Mouse (Mus musculus) splenic B cell, adult 2 months (primary cell): ENCODE data around the gene Nicn1.

Source experiments
- DNase-seq: peaks from one replicate; pipeline ENCODE4 v3.0.0-alpha.2; 2011; ENCODE audit warnings: low read depth, low spot score
- H3K27me3 ChIP-seq: 2 replicates; pipeline ENCODE4 v1.6.1; 2012; ENCODE audit warnings: mild to moderate bottlenecking, low read length, moderate library complexity, mixed read lengths; ENCODE audit not compliant: control insufficient read depth, poor library complexity, insufficient read depth, severe bottlenecking
- H3K36me3 ChIP-seq: 2 replicates; pipeline ENCODE4 v1.6.1; 2012; ENCODE audit warnings: mild to moderate bottlenecking, low read length, moderate library complexity, mixed read lengths; ENCODE audit not compliant: control insufficient read depth, poor library complexity, insufficient read depth, severe bottlenecking

Nicn1 gene

DNA sequence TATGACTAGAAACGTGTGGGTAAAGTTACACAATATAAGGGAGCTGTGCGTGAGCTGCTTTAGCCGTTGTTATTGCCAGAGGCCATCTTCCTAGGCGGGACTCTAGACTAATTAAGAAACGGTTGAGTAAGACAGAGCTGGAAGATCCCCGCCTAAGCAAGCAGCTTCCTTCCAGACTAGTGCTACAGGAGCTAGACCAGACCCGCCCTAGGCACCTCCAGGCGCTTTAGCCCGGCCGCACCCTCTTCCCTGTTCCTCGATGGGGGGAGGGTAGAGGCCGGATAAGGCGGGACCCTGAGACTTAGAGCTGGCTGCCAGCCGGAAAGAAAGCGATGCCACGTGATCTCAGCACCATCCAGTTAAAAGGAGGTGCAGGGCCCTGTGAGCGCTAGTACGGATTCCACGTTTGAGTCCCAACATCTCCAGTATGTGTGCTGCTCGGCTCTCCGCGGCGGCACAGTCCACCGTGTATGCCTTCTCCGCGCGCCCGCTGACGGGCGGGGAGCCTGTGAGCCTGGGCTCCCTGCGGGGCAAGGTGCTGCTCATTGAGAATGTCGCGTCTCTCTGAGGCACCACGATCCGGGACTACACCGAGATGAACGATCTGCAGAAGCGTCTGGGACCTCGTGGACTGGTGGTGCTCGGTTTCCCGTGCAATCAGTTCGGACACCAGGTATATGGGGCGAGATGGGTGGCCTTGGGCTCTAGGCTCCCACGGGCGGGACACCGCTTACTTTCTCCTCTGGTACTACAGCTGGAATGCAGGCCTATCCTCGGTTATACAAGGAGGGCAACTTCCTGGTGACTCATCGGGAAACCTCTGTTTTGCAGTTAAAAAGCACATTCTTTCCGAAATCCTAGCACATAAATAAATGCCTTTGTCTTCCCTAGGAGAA, 48.9 kb downstream of the Nicn1 start, which contains the start of gene Gpx1:
Gene Gpx1, plus strand, starts transcription at position 18 of the 896 bp plus-strand sequence.
- no peaks in the 10 kb centered on the region for H3K27me3 ChIP-seq
- DNase-seq = peak; percentile 91

DNA sequence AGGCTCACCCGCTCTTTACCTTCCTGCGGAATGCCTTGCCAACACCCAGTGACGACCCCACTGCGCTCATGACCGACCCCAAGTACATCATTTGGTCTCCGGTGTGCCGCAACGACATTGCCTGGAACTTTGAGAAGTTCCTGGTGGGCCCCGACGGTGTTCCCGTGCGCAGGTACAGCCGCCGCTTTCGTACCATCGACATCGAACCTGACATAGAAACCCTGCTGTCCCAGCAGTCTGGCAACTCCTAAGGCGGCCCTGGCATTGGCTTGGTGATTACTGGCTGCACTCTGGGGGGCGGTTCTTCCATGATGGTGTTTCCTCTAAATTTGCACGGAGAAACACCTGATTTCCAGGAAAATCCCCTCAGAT, 49.6 kb downstream of the Nicn1 start:
- H3K36me3 ChIP-seq = peaks cover 2% of the 10 kb centered on the region
- peak; percentile 48 for DNase-seq
- H3K27me3 ChIP-seq = no peaks in the 10 kb centered on the region

More for the DNA sequence above, 48.9 kb downstream of the Nicn1 start, which contains the start of gene Gpx1:
- peaks cover 5% of the 10 kb centered on the region for H3K36me3 ChIP-seq

DNA sequence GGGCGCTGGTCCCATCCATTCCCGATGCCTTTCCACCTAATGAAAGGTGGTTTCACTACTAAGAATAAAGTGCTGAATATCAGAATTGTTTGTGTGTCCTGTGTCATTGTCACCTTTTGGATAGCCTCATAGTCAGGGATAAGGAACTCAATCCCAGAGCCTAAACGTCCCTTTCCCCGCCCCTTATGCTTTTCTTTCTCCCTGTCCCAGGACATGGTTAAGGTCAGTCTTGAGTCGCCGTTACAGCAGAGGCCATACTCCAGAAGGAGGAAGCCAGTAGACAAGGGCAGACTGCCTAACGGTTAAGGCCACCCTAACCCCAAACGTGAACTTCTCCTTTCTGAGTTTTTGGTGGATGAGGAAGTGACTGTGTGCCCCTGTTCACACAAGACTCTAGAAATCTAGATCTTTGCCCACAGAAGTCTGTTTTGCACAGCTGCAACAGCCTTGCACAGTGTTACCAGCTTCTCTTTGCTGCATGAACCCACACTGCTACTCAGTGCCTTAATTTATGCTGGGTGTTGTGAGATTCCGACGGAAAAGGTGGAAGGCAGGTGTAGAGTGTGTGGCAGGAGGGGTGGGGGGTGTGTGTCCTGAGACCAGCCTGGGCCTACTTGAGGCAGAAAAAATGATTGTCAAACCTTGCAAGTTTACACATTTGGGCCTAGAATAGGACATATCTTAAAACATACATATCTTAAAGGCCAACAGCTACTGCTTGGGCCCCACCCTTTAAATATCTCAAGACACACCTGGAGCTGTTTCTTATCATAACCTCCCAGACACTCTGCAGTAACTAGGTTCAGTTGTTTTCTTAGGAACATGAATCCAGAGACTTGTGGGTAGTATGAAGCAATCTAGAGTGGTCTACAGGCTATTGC, 50.3 kb downstream of the Nicn1 start:
- DNase-seq = peak; percentile 85
- H3K27me3 ChIP-seq = no peaks in the 10 kb centered on the region

DNA sequence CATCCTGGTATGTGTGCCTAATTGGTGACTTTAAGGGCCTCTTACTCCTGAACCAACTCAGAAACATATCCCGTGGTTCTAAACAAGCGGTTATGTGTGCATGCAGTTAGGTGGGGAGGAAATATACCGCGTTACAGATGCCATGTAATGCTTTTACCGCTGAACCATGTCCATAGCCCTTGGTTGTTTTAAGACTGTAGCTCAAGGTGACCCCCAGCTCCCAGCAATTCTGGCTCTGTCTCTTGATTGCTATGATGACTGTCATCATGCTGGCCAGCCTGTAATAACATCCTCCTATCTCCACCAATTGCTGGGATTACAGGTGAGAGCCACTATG, 50.9 kb downstream of the Nicn1 start:
- Histone ChIP-seq H3K27me3 (no peaks in the 10 kb centered on the region), H3K36me3 (no peaks in the 10 kb centered on the region; the same call in none of the 2 replicates)
- DNase-seq = no peak

More for the DNA sequence above, 50.3 kb downstream of the Nicn1 start:
- H3K36me3 ChIP-seq = no peaks in the 10 kb centered on the region; the same call in none of the 2 replicates

DNA sequence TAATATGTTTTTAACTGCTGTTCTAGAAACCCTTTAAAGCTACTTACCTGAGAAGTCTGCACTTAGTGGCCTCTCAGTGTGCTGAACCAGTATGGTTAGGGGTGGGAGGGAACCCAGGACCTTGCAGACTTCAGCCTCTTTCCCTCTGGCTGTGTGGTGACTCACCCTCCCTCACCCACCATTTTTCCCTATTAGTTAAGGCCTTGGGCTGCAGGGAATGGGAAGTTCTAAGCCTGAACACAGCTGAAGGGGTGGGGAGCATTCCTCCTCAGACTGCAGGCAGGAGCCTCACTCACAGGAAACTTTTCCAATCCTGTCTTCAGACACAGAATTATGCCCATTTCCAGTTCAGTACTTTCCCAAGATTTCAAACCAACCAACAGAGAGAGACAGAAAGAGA, 51.6 kb downstream of the Nicn1 start:
- Histone ChIP-seq H3K36me3 (no peaks in the 10 kb centered on the region; the same call in none of the 2 replicates), H3K27me3 (no peaks in the 10 kb centered on the region)
- DNase-seq = no peak

DNA sequence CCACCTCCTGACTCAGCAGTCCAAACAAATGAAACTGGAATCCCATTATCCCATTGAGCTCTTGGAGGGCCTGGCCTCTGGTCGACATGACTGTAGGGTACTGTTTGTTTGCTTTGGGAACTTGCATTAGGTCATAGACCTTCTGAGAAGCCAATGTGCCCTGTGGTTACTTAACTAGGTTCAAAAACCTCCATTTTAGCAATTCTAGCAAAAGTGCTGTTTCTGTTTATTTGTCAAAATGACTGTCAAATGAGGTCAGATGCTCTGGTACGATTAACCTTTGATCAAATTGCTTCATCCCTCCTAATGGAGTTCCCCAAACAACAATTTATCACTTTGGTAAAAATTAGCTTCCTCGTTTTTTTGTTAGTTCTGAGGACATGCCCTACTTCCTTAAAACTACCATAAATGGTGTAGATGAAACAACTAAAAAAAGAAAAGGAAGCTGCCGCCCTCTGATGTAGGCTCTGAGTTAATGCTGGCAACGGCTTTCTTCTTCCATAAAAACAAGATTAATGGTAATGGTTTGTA, 52.1 kb downstream of the Nicn1 start:
- no peaks in the 10 kb centered on the region for H3K27me3 ChIP-seq
- H3K36me3 ChIP-seq = no peaks in the 10 kb centered on the region; the same call in none of the 2 replicates
- peak; percentile 68 for DNase-seq

DNA sequence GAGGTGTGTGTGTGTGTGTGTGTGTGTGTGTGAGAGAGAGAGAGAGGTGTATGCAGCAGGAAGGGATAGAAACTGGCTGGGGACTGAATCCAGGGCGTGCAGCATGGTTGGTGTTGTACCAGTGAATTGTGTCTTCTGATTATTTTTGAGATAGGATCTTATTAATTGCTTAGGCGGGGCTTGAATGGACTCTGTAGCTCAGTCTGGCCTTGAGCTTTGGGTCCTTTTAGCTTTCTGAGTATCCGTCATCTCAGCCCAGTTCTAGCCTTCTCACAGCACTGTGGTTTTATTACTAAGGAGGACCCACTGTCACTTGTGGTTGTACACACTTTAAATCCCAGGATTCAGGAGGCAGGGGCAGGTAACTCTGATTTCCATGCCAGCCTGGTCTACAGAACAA, 53.1 kb downstream of the Nicn1 start:
- H3K27me3 ChIP-seq = no peaks in the 10 kb centered on the region
- no peak for DNase-seq
- H3K36me3 ChIP-seq = no peaks in the 10 kb centered on the region; the same call in 1 of the 2 replicates

DNA sequence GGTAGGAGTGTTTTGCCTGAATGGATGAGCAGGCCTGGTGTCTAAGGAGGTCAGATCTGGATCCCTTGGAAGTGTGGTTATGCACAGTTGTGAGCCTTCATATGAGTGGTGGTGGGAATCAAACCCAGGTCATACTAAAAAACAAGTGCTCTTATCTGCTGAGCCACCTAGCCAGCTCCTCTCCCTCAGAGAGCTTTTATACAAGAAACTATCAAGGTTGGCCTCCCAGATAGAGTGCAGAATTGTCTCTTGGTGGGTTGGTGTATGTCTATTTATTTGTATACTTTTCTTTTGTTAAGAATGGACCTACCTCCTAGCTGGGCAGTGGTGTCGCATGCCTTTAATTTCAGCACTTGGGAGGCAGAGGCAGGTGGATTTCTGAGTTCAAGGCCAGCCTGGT, 53.6 kb downstream of the Nicn1 start:
- Histone ChIP-seq H3K27me3 (no peaks in the 10 kb centered on the region), H3K36me3 (no peaks in the 10 kb centered on the region)
- no peak for DNase-seq

DNA sequence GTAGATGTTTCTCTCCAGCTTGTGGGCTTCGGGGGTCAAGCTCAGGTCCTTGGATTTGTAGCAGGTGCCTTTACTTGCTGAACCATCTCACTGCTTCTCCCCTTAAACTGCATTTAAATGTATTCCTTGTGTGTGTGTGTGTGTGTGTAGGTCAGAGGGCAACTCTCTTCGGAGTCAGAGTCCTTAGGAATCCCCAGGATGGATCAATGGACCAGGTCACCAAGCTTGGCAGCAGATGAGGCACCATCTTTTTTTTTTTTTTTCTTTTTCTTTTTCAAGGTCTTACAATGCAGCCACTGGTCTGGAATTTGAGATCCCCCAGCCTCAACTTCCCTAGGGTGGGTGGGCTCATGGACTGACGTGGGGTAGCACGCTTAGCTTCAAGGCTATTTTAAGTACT, 54.2 kb downstream of the Nicn1 start:
- Histone ChIP-seq H3K36me3 (no peaks in the 10 kb centered on the region), H3K27me3 (no peaks in the 10 kb centered on the region)
- no peak for DNase-seq
